Mouse (Mus musculus) fibroblast of lung, adult 2 months (primary cell): ENCODE data around the gene Snhg11.
"Not testable (repeated sequence)": the region's sequence is repeated elsewhere in the genome, so short reads cannot be mapped to it uniquely, and the experiment has no call there.

ENCODE experiments used
- DNase-seq: peaks from one replicate; pipeline ENCODE4 v3.0.0-alpha.2; 2011; ENCODE audit warnings: low read depth

Snhg11 gene

DNA sequence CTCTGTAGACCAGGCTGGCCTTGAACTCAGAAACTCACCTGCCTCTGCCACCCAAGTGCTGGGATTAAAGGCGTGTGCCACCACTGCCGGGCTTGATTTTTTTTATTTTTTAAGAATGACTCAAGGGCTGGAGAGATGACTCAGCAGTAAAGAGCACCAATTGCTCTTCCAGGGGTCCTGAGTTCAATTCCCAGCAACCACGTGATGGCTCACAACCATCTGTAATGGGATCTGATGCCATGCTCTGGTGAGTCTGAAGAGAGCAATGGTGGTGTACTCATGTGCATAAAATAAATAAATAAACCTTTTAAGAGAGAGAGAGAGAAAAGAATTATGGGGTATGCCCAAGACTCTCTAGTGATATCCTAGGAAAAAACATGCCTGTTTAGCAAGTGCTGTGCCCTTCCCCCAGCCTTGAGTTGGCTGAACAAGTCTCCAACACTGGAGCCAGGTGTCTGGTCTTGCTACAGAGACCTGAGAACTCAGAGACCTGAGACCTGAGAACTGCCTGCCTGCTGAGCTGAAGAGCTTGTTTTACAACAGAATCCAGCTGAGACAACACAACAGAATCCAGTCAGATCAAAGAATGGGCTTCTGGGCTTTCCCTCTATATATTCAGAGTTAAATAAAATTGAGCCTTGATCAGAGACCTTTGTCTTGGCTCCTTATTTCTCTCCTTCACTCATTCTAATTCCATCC lies 5.8 kb upstream of the Snhg11 start:
- DNase-seq: no peak

DNA sequence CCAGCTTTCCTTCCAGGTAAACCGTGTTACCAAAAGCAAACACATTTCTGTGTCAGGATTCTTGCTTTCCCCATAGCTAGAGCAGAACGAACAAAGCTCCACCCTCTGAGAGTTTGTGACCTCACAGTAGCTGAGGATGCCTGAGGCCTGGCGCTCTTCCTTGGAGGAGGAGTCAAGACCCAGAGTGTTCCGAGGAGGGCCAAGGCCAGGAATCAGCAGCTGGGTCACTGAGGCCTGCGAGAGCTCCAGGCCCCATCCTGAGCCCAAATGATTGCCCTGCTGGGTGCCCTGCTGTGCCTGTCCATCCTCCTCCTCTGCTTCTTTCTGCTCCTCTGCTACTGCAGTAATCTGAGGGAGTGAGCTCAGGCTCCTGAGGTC lies 5.3 kb upstream of the Snhg11 start:
- DNase-seq: peak; percentile 53

DNA sequence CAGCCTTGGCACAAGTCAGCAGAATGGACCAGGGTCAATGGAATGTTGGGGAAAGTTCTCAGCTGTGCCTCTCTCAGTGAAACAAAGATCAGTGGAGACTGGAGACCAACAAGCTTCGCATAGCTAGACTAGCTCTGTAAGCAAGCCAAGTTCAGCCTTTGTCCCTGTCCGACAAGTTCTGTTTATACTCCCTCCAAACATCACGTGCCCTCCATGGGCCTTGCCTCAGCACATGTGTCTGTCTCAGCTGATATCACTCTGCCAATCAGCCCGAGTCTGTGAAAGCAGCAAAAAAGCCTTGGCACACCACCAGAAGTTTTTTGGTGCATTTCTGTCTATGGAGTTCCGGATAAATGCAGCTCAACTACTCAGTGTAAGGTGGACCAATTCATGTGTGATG lies 2.4 kb upstream of the Snhg11 start:
- no peak for DNase-seq

DNA sequence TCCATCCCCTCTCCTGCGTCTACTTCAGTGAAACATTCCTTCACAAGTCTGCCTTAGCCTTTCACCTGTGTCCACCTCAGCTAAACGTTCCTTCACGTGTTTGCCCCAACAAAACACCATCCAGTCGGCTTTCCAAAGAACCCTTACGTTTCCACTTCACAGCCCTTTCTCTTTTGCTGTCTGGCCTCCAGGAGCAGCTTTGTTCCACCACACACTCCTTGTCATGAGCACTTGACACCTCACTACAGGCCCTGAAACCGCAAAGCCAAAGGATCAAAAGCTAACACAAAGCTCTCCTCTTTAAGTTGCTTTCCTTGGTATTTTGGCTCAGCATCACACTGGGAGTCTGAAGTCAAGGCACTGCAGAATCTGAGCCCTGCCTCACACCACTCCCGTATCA lies 1.9 kb upstream of the Snhg11 start:
- DNase-seq: no peak

- no peak for DNase-seq
Observed at GRCm38 (mm10) chr2:158376123-158376687, 767 bp downstream of the Snhg11 start.

DNA sequence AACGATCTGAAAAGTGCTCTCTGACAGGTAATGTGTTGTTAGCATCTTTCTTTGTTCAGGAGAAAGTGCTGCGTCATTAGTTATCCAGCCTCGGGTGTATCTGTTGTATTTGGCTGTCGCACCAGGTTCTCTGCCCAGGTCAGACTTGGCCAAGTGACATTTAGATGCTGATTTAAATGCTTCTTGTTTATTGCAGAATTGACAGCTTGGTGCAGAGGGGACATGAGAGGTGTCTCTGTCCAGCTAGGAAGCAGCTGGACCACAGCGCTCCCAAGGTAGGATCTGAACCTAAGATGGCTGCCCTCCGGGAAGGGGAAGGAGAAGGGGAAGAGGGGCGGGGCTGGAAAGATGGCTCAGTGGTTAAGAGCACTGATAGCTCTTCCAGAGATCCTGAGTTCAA lies 1.4 kb downstream of the Snhg11 start:
- DNase-seq: no peak

DNA sequence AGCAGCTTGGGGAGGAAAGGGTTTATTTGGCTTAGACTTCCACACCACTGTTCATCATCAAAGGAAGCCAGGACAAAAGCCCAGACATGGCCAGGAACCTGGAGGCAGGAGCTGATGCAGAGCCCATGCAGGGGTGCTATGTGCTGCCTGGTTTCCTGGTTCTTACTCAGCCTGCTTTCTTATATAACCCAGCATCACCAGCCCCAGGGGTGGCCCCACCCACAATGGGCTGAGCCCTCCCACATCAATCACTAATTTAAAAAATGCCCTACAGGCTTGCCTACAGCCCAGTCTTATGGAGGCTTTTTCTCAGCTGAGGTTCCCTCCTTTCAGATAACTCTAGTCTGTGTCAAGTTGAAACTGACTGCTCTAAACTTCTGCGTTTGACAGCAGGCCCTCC lies 2.4 kb downstream of the Snhg11 start:
- no peak for DNase-seq

DNA sequence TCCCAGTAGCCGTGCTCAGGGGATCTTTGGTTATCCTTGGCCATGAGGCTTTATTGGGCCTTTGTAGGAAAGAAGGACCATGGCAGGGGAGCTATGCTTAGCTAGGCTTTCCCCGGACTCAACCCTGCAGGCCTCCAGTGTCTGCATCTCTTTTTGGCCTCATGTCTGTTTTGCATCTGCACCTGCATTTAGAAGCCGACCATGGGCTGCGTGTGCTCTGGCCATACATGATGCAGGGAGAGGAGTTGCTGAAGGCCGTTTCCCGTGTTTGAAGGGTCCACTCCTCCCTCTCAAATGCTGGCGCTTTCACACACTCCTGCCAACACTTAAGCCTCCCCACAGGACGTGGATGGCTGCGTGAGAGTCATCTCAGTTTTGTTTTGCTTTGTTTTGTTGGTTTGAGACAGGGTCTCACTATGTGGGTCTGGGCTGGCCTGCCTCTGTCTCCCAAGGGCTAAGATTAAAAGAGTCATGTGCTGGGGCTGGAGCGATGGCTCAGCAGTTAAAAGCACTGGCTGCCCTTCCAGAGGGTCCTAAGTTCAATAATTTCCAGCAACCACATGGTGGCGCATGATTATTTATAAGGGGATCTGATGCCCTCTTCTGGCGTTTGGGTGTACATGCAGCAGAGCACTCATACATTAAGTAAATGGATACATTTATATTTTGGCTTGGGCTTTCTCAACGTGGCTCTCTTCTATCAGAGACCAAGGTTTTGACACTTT lies 4.1 kb downstream of the Snhg11 start:
- no peak for DNase-seq

- DNase-seq: no peak
Observed at GRCm38 (mm10) chr2:158386072-158386471, 10.6 kb downstream of the Snhg11 start.

DNA sequence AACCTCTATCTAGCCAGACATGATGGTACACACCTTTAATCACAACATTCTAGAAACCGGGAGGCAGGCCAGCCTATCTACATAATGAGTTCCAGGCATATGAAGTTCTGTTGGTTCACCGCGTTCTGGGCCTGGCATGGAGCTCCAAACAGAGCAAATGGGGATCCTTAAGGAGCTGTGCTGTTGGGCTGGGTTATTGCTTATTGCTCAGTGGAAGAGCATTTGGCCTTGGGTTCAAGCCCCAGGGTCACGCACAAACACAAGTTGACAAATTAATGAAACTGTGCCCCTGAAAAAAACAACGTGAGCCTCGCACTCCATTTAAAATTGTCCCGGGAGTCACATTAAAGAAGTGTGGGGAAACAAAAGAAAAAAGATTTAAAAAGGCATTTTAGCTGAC lies 14.0 kb downstream of the Snhg11 start:
- DNase-seq: no peak

DNA sequence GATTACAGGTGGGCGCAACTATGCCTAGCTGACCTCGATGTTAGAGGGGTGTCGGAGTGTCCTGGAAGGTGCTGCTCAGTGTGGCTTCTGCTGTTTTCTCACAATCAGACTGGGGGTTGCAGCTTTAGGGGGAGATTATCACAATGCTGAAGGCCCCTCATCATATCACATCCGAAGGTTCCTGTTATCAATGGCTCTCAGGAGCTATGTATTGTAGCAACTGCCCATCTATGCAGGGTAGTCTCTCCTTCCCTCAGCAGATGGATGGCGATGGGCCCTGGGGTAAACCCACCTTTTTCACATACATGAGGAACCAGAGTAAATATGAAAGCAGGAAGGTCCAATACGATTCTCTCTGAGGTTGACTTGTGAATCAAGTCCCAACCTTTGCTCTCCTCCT lies 20.9 kb downstream of the Snhg11 start:
- DNase-seq: no peak

DNA sequence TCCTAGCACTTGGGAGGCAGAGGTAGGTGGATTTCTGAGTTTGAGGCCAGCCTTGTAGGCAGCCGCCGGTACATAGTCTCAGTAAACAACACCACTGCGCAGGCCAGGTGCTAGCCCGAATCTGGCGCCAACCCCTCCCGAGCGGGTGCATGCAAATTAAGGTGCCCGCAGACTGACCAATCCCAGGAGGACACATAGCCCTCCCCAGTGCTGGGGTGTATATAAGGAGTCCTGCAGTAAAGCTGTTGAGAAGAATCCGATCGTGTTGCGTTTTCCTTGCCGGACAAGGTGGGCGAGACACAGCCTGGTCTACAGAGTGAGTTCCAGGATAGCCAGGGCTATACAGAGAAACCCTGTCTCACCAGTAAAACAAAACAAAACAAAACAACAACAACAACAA lies 21.7 kb downstream of the Snhg11 start:
- not testable (repeated sequence) for DNase-seq

GRCm38 (mm10) chr2:158402915-158403314 lies 27.5 kb downstream of the Snhg11 start:
- no peak for DNase-seq

DNA sequence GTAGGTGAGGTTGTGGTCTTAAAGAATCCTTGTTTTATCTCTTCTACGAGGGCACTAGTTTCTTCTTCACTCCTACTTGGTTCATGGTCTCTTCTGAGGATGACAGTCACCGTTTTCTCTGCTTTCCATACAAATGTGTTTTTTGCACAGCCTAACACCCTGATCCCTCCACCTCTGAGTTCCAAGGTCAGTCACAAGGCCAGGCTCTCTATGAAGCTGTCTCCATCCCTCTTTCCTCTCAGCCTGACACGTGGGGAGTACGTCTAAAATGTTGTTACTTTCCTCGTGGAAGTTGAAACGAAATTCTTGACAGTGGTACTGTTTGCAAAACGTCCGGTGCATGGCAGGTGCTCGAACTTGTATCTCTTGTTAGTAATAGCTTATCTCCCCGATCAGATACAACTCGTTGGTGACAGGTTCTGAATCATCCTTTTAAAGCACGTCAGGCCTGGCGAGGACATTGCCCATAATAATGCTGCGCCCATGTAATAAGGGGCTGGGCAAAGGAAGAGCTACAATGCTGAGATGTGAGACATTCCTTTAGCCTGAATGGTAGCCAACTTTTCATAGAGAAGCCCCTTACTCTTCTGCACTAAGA lies 33.7 kb downstream of the Snhg11 start:
- no peak for DNase-seq

DNA sequence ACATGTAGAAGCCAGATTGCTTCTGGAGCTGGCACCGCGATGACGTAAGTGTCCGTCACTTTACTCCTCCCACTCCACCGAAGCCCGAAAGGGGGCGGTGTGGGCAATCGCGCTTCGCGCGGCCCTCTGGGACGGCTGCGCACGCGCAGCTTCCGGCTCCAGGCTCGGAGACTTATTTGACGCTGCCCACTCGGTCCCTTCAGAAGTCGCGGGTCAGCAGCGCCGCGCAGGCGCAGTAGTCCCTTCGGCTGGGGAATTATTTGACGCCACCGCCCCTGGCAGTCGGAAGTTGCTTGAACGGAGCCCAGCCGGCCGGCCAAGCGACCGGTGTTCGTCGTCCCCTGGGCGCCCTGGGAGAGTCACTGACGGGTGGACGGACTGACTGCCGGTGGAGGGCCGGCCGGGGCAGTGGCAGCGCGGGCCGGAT lies 34.2 kb downstream of the Snhg11 start, which contains the start of gene Ralgapb:
Gene Ralgapb (plus strand): TSS at position 254 of the 427 bp plus-strand sequence.
- DNase-seq: peak; percentile 95

GRCm38 (mm10) chr2:158410022-158411014 lies 34.9 kb downstream of the Snhg11 start:
- no peak for DNase-seq

DNA sequence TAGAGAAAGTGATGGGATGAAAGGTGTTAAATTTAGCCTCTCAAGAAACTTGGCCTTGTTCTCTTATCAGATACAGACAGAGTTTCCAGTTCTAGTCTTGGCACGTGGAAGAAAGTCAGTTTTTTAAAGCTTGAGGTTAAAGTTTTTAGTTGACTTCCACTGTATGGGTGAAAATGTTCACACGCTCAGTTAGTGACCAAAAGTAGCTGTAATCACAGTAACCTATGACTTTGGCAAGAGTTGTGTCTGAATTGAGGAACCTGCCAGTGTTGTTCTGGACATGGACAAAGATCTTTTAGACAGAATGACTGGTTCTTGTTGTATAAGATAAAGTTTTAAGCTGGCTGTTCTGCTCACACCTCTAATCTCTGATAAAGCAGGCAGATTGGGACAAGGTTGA lies 37.8 kb downstream of the Snhg11 start:
- DNase-seq: no peak

DNA sequence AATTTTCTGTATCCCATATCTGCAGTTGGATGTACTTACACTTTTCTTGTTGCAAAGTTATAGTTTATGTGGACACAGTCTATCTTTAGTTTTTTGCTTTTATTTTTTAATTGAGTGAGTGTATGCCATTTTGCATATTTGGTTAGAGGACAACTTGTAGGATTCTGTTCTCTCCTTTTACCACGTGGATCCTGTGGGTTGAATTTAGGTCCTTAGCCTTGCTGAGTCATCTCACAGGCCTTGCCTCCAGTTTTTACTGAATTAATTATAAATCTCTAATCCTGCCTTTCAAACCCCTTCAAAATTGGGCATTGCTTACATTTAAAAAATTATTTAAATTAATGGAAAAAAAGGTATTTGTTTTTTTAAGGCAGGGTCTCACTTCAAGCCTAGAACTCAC lies 40.4 kb downstream of the Snhg11 start:
- DNase-seq: no peak

GRCm38 (mm10) chr2:158418663-158419062 lies 43.2 kb downstream of the Snhg11 start:
- DNase-seq: no peak
